Mouse (Mus musculus) heart, postnatal 14 days (tissue): Measurements from ENCODE around the gene Vwf. TPM values are rescaled to one million over a fixed set of nuclear protein-coding genes. Genes with fewer than 3 reads are reported as not detected.

Source experiments
- DNase-seq, 2 experiments: peaks; one replicate each; pipeline ENCODE4 v3.0.0; 2021 to 2022
- intact Hi-C: fragments of 180-260 bp; cut with DNase I; formaldehyde crosslinking; loops from one replicate; pipeline ENCODE4 v1.15.1; 2025
- total RNA-seq, 2 experiments: library from RNA; stranded (reverse); gene quantifications; 2 replicates each; pipeline ENCODE4 v1.2.3; 2021

Gene Vwf
- total RNA-seq, 2 experiments from 2014 or later: 88.1 to 110 TPM

DNA sequence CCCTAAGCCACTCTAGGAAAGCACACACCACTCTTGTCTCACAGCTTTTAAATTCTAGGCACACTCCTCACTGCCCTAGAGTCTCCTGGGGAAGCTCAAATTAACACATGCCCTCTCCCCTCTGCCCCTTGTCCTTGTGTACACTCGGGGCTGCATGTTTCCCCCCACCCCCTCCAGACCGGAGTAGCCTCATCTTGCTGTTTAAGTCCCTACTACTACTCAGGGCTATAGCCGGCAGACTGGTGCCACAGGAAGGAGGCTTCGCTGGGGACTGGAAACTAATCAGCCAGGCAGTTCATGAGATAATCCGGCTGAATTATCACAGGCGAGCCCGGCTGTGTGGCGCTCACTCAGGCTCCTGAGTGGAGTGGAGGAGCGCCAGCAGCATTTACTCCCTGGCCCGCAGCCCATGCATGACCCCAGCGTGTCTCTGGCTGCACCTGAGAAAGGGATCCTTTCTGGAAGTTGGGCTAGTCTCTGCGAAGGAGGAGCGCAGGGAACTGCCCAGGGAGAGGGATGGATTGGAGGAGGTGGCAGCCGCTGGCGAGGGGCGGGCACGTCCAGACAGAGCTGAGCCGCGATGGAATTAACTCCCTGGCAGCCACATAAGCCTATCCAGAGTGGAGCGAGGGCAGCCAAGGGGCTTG, 143.6 kb downstream of the Vwf start, which contains the start of gene Ano2:
Gene Ano2 (plus strand): TSS at position 363 of the 647 bp plus-strand sequence.
- intact Hi-C loops: no loop called here
- DNase-seq: no peak

DNA sequence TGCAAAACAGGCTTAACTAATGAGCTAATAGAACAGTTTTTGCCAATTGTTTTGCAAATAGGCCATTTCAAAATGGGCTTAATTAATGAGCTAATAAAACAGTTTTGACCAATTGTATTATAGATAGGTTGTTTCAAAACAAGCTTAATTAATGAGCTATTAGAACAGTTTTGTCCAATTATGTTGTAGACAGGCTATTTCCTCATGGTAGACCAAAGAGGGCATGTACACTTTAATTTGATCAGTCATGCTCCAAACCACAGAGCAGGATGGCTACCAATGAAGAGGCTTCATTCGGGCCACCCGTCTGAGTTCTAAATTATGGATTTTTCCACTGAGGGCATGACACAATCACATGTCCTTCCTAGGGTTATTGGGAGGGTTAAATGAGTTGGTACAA, 154.6 kb downstream of the Vwf start:
- intact Hi-C loops: no loop called here

DNA sequence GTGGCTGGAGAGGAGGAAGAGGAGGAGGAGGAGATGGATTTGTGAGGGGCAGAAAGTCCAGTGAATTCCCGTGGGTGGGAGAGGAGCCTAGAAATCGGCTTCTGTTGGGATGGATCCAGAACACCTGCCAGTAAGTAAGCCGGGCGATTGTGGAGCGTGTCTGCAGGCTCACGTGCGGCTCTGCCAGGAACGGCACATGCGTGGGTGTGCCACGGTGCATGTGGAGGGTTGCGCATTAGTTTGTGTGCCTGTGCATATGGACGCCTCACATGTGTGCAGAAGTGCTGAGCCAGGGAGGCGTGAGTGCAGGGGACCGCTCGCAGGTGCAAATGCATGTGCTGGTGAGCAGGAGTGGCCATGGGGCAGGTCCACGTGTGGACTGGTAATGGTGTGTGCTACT, 164.7 kb downstream of the Vwf start:
- DNase-seq: no peak
- intact Hi-C loops: no loop called here

More for the DNA sequence above, 154.6 kb downstream of the Vwf start:
- DNase-seq: no peak

DNA sequence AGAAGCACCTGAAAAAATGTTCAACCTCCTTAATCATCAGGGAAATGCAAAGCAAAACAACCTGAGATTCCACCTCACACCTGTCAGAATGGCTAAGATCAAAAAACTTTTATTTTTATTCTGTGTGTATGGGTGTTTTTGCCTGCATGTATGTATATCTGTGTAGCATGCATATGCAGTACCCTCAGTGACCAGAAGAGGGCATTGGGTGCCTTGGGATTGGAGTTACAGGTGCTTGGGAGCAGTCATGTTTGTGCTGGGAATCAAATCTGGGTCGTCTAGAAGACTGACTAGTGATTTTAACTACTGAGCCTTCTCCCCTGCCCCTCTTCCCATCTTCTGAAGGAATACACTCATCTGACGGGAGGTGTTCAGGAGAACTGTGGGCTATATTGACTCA, 179.8 kb downstream of the Vwf start:
- intact Hi-C loops: no loop called here
- no peak for DNase-seq

DNA sequence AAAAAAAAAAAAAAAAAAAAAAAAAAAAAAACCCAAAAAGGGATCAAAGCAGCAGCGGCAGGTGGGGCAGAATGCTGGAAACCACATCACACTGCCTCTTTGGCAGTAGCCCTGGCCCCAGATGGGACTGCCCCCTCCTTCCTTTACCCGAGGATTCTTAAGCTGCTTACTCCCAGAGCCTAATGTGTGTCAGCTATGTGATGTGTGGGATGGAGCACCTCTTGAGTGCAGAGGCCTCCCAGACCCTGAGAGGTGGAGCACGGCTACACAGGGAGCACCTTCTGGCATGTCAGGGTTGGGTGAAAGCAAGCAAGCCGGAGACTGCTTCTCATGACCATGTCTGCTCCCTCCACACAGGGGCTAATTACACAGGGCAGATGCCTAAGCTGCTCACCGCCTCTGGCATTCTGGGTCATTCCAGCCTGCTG, 180.9 kb downstream of the Vwf start:
- DNase-seq: no peak
- intact Hi-C loops: no loop called here

DNA sequence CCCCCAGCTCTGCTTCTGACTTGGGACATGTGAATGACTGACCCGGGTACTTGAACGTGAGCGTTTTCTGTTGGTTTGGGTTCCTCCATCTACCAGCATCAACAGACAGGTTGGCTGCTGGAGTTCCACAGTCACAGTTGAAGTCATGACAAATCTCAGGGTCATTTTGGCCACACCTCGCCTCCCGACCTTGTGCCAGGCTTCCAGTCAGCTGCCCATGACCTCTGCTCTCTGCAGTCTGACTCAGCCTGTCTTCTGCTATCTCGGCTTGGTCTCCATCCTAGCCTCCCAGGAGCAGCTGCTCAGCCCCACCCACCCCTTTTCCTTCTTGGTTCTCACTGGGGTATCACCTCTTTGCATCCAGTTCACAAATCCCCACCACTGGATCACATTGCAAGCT, 182.9 kb downstream of the Vwf start:
- intact Hi-C loops: no loop called here
- DNase-seq: no peak

DNA sequence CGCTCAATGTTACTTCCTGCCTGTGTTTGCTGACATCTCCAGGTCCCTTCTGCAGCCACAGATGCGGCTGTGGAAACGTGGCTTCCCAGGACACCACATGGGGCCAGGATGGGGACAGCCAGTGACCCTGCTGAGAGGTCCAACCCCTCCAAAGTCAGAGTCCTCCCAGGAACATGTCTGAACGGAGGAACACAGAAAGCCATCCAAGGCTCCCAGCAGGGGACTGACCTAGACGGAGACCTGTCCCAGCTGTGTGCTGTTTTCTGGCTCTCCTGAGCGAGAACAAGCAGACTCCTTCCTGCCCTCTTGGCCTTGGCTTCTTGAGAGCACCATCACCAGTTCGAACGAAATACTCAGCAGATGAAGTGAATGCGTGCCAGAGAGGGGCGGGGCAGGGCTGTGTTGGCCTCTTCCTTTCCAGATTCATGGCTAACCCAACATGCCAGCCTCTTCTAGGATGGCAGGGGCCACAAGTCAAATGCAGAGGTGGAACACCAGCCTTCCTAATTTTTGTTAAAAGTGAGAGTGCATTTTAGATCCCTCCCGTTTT, 183.5 kb downstream of the Vwf start:
- intact Hi-C loops: no loop called here

More for the DNA sequence above, 183.5 kb downstream of the Vwf start:
- DNase-seq: no peak

Other genes starting within 250 kb of the Vwf start
- gene Ltbr, start 232.9 kb upstream of the Vwf start, total RNA-seq: 10 to 100 TPM; 34.6 to 36.0 TPM
- 1 to 10 TPM in 1 of 2 experiments, under 1 TPM in 1; 1.00 to 1.1 TPM for gene Scnn1a, start 226.1 kb upstream of the Vwf start, total RNA-seq
- 10 to 100 TPM; 63.4 to 70.7 TPM for gene Tnfrsf1a, start 197.4 kb upstream of the Vwf start, total RNA-seq
- gene Plekhg6, start 166.0 kb upstream of the Vwf start, total RNA-seq: not detected
- 10 to 100 TPM; 63.4 to 69.8 TPM for gene Cd9, start 52.0 kb upstream of the Vwf start, total RNA-seq
- gene Ano2, start 143.6 kb downstream of the Vwf start, total RNA-seq: not detected